Comparison of ENCODE assay signal across 9 mouse cellular contexts in the genomic region with DNA sequence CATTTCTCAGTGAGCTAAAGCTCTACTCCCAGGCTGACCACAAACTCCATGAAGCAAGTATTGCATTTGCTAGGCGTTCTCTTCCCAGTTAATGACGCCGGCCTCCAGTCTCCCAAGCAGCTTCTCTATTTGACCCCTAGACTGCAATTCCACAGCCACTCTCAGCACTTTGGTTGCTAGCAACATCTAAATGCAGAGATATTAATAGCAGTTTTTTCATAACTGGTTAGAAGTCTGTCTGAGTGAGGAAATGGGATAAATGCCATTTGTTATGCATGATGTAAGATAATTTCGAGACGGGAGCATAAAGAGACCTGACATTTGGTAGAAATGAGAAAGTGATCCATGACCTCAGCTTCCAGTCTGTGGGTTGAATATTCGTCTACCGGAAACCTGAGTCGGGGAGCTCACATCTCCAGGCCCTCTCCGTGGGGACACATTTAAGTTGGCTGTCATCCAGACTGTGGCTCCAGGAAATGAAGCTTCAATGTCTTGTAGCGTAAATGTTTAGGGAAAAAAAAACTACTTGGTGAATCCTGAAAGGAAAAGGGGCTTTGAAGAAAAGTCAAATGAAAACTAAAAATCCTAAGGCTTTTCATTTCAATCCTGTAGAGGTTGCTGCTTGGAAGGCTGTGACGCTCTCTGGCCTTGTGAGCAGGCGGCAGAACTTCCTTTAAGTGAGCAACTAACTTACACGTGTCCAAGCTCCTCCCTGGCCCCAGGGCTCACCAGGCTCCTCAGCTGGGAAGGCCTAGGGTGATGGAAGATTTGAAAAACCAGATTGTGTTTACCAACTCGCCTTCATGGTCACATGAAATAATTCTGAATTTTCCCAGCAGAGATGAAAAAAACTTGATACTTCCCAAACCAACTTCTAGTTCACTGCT.
DNase-seq lines count a peak whose midpoint lies in the region; ATAC-seq and TF ChIP-seq lines count a peak whose summit lies in the region.
"Had no signal": no experiment of that assay in that cellular context is flagged by ENCODE, and none has a peak within 500 bp of the region (broad histone marks: within the 10 kb centered on the region; RNA-seq: fewer than 3 reads in every experiment).

No protein-coding gene starts in this region.

- ATAC-seq in lung, embryonic 14.5 days (ENCODE audit: insufficient read depth), result peak; percentile 71
- no peak for ATAC-seq in hindbrain, embryonic 16.5 days
- ATAC-seq in neural tube, embryonic 14.5 days (ENCODE audit: low read depth), result peak; percentile 45; the same call in 1 of the 2 replicates
- ATAC-seq in cerebellum, adult (ENCODE audit: insufficient number of reproducible peaks, low FRiP score, low TSS enrichment), result no peak; the same call in 1 of the 2 replicates

- peak; percentile 80 for DNase-seq in lung, embryonic 14.5 days
- no peak for DNase-seq in lung, postnatal 25 days (ENCODE audit: low spot score)
- peak; percentile 25 to 33 for DNase-seq in gastrocnemius, adult 8-10 months (ENCODE audit: low spot score in 2 of 2)
- DNase-seq in yolk sac, embryonic 10.5 days (ENCODE audit: low spot score), result no peak
- DNase-seq in adrenal gland, adult 8-10 months, result no peak

- no peaks in the 10 kb centered on the region for H3K9me3 ChIP-seq in lung, embryonic 14.5 days (ENCODE audit: low read depth, low read length)
- H3K9me3 ChIP-seq in hindbrain, embryonic 16.5 days (ENCODE audit: control insufficient read depth, low read length), result no peaks in the 10 kb centered on the region
- no peaks in the 10 kb centered on the region for H3K9me3 ChIP-seq in neural tube, embryonic 14.5 days (ENCODE audit: control insufficient read depth, low read length)
- H3K9me3 ChIP-seq: megakaryocyte, embryonic 14.5 days had no signal

- H3K36me3 ChIP-seq in lung, embryonic 14.5 days (ENCODE audit: insufficient read depth), result no peaks in the 10 kb centered on the region
- H3K36me3 ChIP-seq in hindbrain, embryonic 16.5 days (ENCODE audit: control insufficient read depth, insufficient read depth, low read length), result no peaks in the 10 kb centered on the region
- H3K36me3 ChIP-seq in neural tube, embryonic 14.5 days (ENCODE audit: control insufficient read depth, insufficient read depth, low read length), result no peaks in the 10 kb centered on the region

- no peak overlapping the region for H3K4me3 ChIP-seq in lung, embryonic 14.5 days (ENCODE audit: low read depth, low read length)
- no peak overlapping the region for H3K4me3 ChIP-seq in hindbrain, embryonic 16.5 days (ENCODE audit: low read length)
- H3K4me3 ChIP-seq in neural tube, embryonic 14.5 days (ENCODE audit: low read depth, low read length), result no peak overlapping the region
- H3K4me3 ChIP-seq: megakaryocyte, embryonic 14.5 days had no signal

- H3K27ac ChIP-seq in lung, embryonic 14.5 days (ENCODE audit: low read depth), result peak overlapping the region; percentile 85
- H3K27ac ChIP-seq in hindbrain, embryonic 16.5 days (ENCODE audit: low read depth, low read length), result peak overlapping the region; percentile 41; the same call in 1 of the 2 replicates
- peak overlapping the region; percentile 55; the same call in 1 of the 2 replicates for H3K27ac ChIP-seq in neural tube, embryonic 14.5 days (ENCODE audit: low read depth, low read length)

- no peaks in the 10 kb centered on the region for H3K27me3 ChIP-seq in lung, embryonic 14.5 days (ENCODE audit: insufficient read depth, low read length)
- H3K27me3 ChIP-seq in hindbrain, embryonic 16.5 days (replicated peaks; ENCODE audit: control insufficient read depth, insufficient read depth, low read length), result no peaks in the 10 kb centered on the region
- no peaks in the 10 kb centered on the region for H3K27me3 ChIP-seq in neural tube, embryonic 14.5 days (ENCODE audit: control insufficient read depth, insufficient read depth, low read length)

- H3K9ac ChIP-seq in lung, embryonic 14.5 days, result no peak overlapping the region
- no peak overlapping the region for H3K9ac ChIP-seq in hindbrain, embryonic 16.5 days (ENCODE audit: low read depth, low read length)
- H3K9ac ChIP-seq in neural tube, embryonic 14.5 days (replicated peaks; ENCODE audit: low read depth, low read length), result no peak overlapping the region

- TF ChIP-seq CTCF in lung, embryonic 14.5 days (IDR thresholded peaks at IDR 0.05; ENCODE audit: low read depth), result no peak

- H3K4me2 ChIP-seq in lung, embryonic 14.5 days, result peak overlapping the region; percentile 4; the same call in 1 of the 2 replicates
- no peak overlapping the region for H3K4me2 ChIP-seq in hindbrain, embryonic 16.5 days (ENCODE audit: low read length)
- no peak overlapping the region for H3K4me2 ChIP-seq in neural tube, embryonic 14.5 days (ENCODE audit: low read depth, low read length)

- 28% methylated on average over 14 of the region's 14 CpGs for WGBS in lung, embryonic 14.5 days
- WGBS in hindbrain, embryonic 16.5 days, result 49% methylated on average over 14 of the region's 14 CpGs
- WGBS in neural tube, embryonic 14.5 days, result 53% methylated on average over 14 of the region's 14 CpGs

- H3K4me1 ChIP-seq in lung, embryonic 14.5 days (ENCODE audit: insufficient read depth), result no peaks in the 10 kb centered on the region; the same call in 1 of the 2 replicates
- peaks cover 12% of the 10 kb centered on the region for H3K4me1 ChIP-seq in hindbrain, embryonic 16.5 days (ENCODE audit: control insufficient read depth, insufficient read depth, low read depth, low read length)
- peaks cover 8% of the 10 kb centered on the region; the same call in 1 of the 2 replicates for H3K4me1 ChIP-seq in neural tube, embryonic 14.5 days (ENCODE audit: control insufficient read depth, insufficient read depth, low read length)

Comparison
In these comparisons a context has a peak if more than half of its experiments do, and no peak if none do; other contexts are left out.
1. DNase-seq: peak in lung, embryonic 14.5 days (single experiment) and gastrocnemius, adult 8-10 months (2 of 2); none in lung, postnatal 25 days (single experiment), yolk sac, embryonic 10.5 days (single experiment) and adrenal gland, adult 8-10 months (single experiment).
2. ATAC-seq: peak in lung, embryonic 14.5 days (single experiment) and neural tube, embryonic 14.5 days (single experiment); none in hindbrain, embryonic 16.5 days (single experiment) and cerebellum, adult (single experiment).
3. Peak in every context shown above with its lines, with median percentiles within 50 percentile points of each other: H3K27ac ChIP-seq.